Mouse (Mus musculus): ENCODE data around the gene Il1rapl2.

DNA sequence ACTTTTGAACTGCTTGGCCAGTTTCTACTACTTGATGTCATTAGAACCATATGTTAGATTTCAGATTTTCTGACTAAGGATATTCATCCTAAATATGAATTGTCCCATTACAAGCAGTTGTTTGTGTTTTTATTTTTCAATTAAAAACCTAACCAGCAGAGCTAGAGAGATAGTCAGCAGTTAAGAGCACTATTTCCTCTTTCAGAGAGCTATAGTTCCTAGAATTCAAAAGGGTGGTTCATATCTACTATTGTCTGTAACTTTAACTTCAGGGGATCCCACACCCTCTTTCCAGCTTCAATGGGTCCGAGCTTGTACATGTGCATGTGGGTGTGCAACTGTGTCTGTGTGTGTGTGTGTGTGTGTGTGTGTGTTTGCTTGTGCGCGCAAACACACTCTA, 472.7 kb downstream of the Il1rapl2 start:
- TF ChIP-seq POLR2A (IDR thresholded peaks at IDR 0.05; ENCODE audit: extremely low read depth, insufficient read depth, low read length) (no peak), CTCF (IDR thresholded peaks at IDR 0.05; ENCODE audit: low read depth, low read length) (no peak)

All from liver, adult 2 months (tissue).